Mouse (Mus musculus): Measurements from ENCODE around the gene Ifna2.

DNA sequence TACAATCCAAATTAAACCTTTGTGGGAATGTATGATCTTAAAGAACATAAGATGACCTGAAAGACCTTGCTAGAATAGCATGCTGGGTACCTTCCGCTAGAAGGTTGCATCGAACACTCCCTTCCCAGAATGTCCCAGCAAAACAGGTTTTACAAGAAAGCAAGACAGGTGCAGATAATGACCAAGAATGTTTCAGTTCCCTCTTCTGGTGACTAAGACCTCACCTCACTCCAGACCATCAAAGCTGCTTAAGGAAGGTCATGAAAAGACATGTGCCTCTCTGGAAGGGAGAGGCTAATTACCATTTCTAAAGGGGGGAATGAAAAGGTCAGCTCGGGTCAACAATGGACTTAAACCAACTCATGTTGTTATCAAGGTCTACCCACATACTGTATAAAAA, 30.1 kb downstream of the Ifna2 start:
- TF ChIP-seq GATA1 (IDR thresholded peaks at IDR 0.05; ENCODE audit: borderline replicate concordance, low read length) (no peak), FLI1 (IDR thresholded peaks at IDR 0.05; ENCODE audit: low read length) (no peak)
